In the genomic region with DNA sequence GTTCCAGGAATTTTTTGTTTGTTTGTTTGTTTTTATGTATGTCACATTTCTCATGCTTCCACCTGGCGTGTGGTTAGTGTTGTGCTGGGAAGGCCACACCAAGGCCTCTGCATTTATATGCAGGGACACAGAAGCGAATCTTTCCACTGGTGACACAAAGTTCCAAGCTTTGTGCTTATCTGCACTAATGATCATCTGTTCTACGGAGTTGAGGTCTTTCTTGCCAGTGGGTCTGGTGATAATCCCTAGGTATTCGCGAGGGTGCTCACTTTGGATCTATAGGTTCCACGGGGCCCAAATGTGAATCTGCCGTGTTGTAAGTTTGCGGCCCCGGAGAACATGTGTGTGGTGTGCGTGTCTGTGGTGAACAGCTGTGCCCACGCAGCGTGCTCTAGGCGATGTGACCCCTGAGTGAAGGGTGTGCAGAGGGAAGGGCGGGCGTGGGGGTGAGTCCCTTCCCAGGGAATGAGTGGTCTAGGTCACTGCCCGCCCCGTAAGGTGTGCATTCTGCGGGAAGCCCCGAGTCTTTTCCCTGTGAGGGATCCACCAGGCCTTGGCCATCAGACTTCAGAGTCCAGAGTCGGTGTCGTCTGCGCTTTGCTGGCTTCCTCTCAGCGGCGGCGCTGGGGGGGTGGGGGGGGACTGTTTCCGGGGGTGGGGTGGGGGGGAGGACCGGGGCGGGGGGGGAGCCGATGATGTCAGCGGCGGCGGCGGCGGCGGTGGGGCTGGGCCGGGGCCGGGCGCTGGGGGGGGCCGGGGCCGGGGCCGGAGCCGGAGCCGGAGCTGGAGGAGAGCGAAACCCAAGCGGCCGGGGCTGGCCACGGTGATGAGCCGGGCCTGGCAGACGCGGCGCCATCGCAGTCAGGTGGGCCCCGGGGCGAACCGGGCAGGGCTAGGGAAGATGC, we compare ENCODE assay signal across 8 mouse cellular contexts. TPM values are rescaled to one million over a fixed set of nuclear protein-coding genes. Genes with fewer than 3 reads are reported as not detected.
DNase-seq lines count a peak whose midpoint lies in the region; TF ChIP-seq lines count a peak whose summit lies in the region.

A gene (plus strand): TSS at position 692 of the 905 bp plus-strand sequence.

- peak; percentile 74 for DNase-seq in CD4-positive helper T cell, adult 2 months (ENCODE audit: low read depth, low spot score)
- DNase-seq in T-cell, adult 2 months (ENCODE audit: low spot score), result peak; percentile 31
- DNase-seq in embryo, embryonic 11 days, result peak; percentile 43
- peak; percentile 49 to 50 for DNase-seq in heart, adult 9 months (ENCODE audit: low spot score in 2 of 2)
- DNase-seq in kidney, adult 8-10 months, result peak; percentile 21 to 27
- no peak for DNase-seq in liver, adult 2 months (ENCODE audit: extremely low read depth, low read depth, low spot score)
- DNase-seq in thymus, postnatal 10 days (ENCODE audit: low spot score in 2 of 2), result peak; percentile 35 to 53

- WGBS in liver, adult 2 months, result 19% methylated on average over 50 of the region's 55 CpGs

- peak within 1 kb of the TSS; percentile 71 for H3K4me2 ChIP-seq in myocyte (ENCODE audit: low read depth)

- H3K27me3 ChIP-seq in liver, adult 2 months (ENCODE audit: control insufficient read depth, insufficient read depth, low read length), result no peaks in the 10 kb centered on the region
- H3K27me3 ChIP-seq in myocyte (ENCODE audit: control insufficient read depth, insufficient read depth, insufficient read length), result no peaks in the 10 kb centered on the region

- H3K36me3 ChIP-seq in liver, adult 2 months (ENCODE audit: control insufficient read depth, insufficient read depth, low read length), result no peaks in the 10 kb centered on the region
- peaks cover 2% of the 10 kb centered on the region for H3K36me3 ChIP-seq in myocyte (ENCODE audit: control insufficient read depth, insufficient read depth)

- H3ac ChIP-seq in myocyte (ENCODE audit: control insufficient read depth, insufficient read length), result peak within 1 kb of the TSS; percentile 42

- H3K4me3 ChIP-seq in liver, adult 2 months (ENCODE audit: insufficient read depth, low read depth, low read length), result peak within 1 kb of the TSS; percentile 94
- H3K4me3 ChIP-seq in myocyte, result peak within 1 kb of the TSS; percentile 59

- TF ChIP-seq POLR2A in liver, adult 2 months (IDR thresholded peaks at IDR 0.05; ENCODE audit: extremely low read depth, insufficient read depth, low read length), result 0 out of 2 replicates have a peak, but pooled peaks have one; percentile 20
- peak; percentile 11 for TF ChIP-seq POLR2A in myocyte (IDR thresholded peaks at IDR 0.05; ENCODE audit: insufficient read length, low read depth)

- peaks cover 6% of the 10 kb centered on the region; the same call in 1 of the 2 replicates for H3K4me1 ChIP-seq in liver, adult 2 months (ENCODE audit: control insufficient read depth, insufficient read depth, low read length)

- H3K79me2 ChIP-seq in liver, adult 2 months (ENCODE audit: control insufficient read depth, insufficient read depth, low read length), result peaks cover 18% of the 10 kb centered on the region; the same call in 1 of the 2 replicates
- H3K79me2 ChIP-seq in myocyte (ENCODE audit: control insufficient read depth, insufficient read depth), result peaks cover 21% of the 10 kb centered on the region

- no peak for TF ChIP-seq CTCF in liver, adult 2 months (IDR thresholded peaks at IDR 0.05; ENCODE audit: low read depth, low read length)

- peak within 1 kb of the TSS; percentile 81 for H3K27ac ChIP-seq in liver, adult 2 months (replicated peaks; ENCODE audit: insufficient read depth, low read depth, low read length)

- peak within 1 kb of the TSS; percentile 97 for H3K9ac ChIP-seq in liver, adult 2 months (ENCODE audit: low read depth, low read length)

TF ChIP-seq in myocyte, 11 proteins besides CTCF, POLR2A, EP300 and RAD21:
- TF ChIP-seq TCF12 (IDR thresholded peaks at IDR 0.05; ENCODE audit: insufficient read depth, poor library complexity, severe bottlenecking) (no peak), USF1 (IDR thresholded peaks at IDR 0.05; ENCODE audit: low read depth) (no peak), MYOG (IDR thresholded peaks at IDR 0.05; ENCODE audit: control insufficient read depth in 1 of 3, insufficient read depth in 1 of 3, insufficient read length in 2 of 3, low read depth in 2 of 3) (peak in 1 of 3 experiments; percentile 44), MYOD1 (IDR thresholded peaks at IDR 0.05; ENCODE audit: control insufficient read depth in 1 of 3, insufficient read length in 2 of 3, low read depth in 2 of 3) (peak in 2 of 3 experiments; percentile 41 to 47)

RNA-seq across cellular contexts. Expression of the gene that starts here (rescaled TPM):
- 2.6 and 4.4 TPM in 2 replicates for total RNA-seq in liver, adult 2 months (2014; rRNA removed)
- polyA plus RNA-seq in liver, adult 2 months (2012; rRNA removed), result 8.2 and 9.7 TPM in 2 replicates
- 9.4 TPM for polyA plus RNA-seq in myocyte (2012; fragmentation: generic; extraction: Trizol)
